Comparison of ENCODE assay signal across 8 mouse cellular contexts in the genomic region with DNA sequence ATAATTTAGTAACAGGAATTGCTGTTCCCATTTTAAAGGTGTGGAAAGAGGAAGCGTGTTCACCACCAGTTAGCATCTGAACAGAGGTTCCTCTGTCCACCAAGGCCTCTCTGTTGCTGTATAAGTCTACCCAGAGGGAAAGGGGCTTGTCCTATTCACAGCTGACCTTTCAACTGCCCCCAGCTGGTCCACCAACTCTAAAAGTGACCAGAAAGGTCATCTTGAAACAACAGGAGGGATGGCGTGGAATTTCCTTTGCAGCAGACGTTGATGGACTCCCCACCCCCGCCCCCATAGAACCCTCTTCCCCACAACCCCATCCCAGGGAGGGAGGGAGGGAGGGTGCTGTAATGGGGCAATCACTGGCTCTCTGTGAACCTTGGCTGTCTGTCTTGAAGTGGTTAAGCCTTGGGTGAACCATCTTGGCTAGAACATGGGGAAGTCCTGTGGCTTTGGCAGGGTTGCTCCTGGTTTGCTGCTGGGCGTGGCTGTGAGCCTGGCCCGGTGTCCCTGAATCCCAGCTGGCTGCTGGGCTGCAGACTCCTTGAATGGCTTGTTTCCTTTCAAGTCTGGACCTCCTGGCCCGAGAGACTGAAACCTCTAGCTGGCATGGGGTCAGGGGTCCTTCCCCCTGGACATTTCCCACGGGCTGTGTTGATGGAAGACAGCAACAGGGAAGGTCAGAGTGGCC. TPM values are rescaled to one million over a fixed set of nuclear protein-coding genes. Genes with fewer than 3 reads are reported as not detected.
DNase-seq lines count a peak whose midpoint lies in the region; ATAC-seq and TF ChIP-seq lines count a peak whose summit lies in the region.

No protein-coding gene starts in this region.

- no peaks in the 10 kb centered on the region for H3K9me3 ChIP-seq in hindbrain, embryonic 12.5 days (replicated peaks)
- no peaks in the 10 kb centered on the region for H3K9me3 ChIP-seq in midbrain, embryonic 10.5 days (replicated peaks)

- intact Hi-C loops in gastrocnemius, adult 2 months (cut with DNase I) = no loop called here
- intact Hi-C loops in left cerebral cortex, postnatal 14 days (cut with DNase I) = no loop called here

- H3K4me3 ChIP-seq in gastrocnemius, adult 2 months = peak overlapping the region; percentile 53
- H3K4me3 ChIP-seq in hindbrain, embryonic 12.5 days = no peak overlapping the region
- H3K4me3 ChIP-seq in midbrain, embryonic 10.5 days = peak overlapping the region; percentile 24

- WGBS in hindbrain, embryonic 12.5 days = 12% methylated on average over 8 of the region's 8 CpGs
- 17% methylated on average over 8 of the region's 8 CpGs for WGBS in midbrain, embryonic 10.5 days

- no peak for ATAC-seq in hindbrain, embryonic 12.5 days (ENCODE audit: low FRiP score)
- no peak for ATAC-seq in erythroid progenitor cell, adult 5-6 weeks (replicated peaks; ENCODE audit: low FRiP score, poor library complexity, severe bottlenecking)

- peak overlapping the region; percentile 32; the same call in 1 of the 2 replicates for H3K9ac ChIP-seq in hindbrain, embryonic 12.5 days

- no peak for TF ChIP-seq CTCF in gastrocnemius, adult 2 months (IDR thresholded peaks at IDR 0.05)

- peaks cover 65% of the 10 kb centered on the region for H3K4me1 ChIP-seq in hindbrain, embryonic 12.5 days
- H3K4me1 ChIP-seq in midbrain, embryonic 10.5 days = peaks cover 76% of the 10 kb centered on the region

- peak overlapping the region; percentile 24 for H3K4me2 ChIP-seq in hindbrain, embryonic 12.5 days (replicated peaks)

- H3K27me3 ChIP-seq in hindbrain, embryonic 12.5 days = no peaks in the 10 kb centered on the region; the same call in 1 of the 2 replicates
- H3K27me3 ChIP-seq in midbrain, embryonic 10.5 days (ENCODE audit: low read depth, poor library complexity, severe bottlenecking) = peaks cover 24% of the 10 kb centered on the region

- H3K27ac ChIP-seq in gastrocnemius, adult 2 months = peak overlapping the region; percentile 67
- no peak overlapping the region for H3K27ac ChIP-seq in hindbrain, embryonic 12.5 days
- peak overlapping the region; percentile 72 for H3K27ac ChIP-seq in midbrain, embryonic 10.5 days (replicated peaks)

- peak; percentile 32 to 70 for DNase-seq in urinary bladder, postnatal 36 days (ENCODE audit: low spot score in 2 of 2)
- DNase-seq in urinary bladder, postnatal 25 days (ENCODE audit: low spot score) = no peak
- DNase-seq in gastrocnemius, adult 2 months = peak; percentile 82
- peak; percentile 44 to 70 for DNase-seq in left cerebral cortex, postnatal 14 days (ENCODE audit: low spot score in 2 of 2)
- DNase-seq in midbrain, embryonic 10.5 days (ENCODE audit: low spot score) = peak; percentile 47
- DNase-seq in thymus, postnatal 10 days (ENCODE audit: low spot score in 2 of 2) = no peak

- no peaks in the 10 kb centered on the region for H3K36me3 ChIP-seq in hindbrain, embryonic 12.5 days
- no peaks in the 10 kb centered on the region for H3K36me3 ChIP-seq in midbrain, embryonic 10.5 days

RNA-seq across cellular contexts. Expression of a gene that starts 4.1 kb away (rescaled TPM):
- 10 to 100 TPM in 1 of 2 experiments, 1 to 10 TPM in 1; 6.9 to 10.8 TPM for total RNA-seq in gastrocnemius, adult 2 months (2021)
- polyA plus RNA-seq in hindbrain, embryonic 12.5 days (2016; fragmentation: Nextera tagmentation; extraction: Ambion mirVana) = 16.7 TPM in 2 replicates
- total RNA-seq in left cerebral cortex, postnatal 14 days (2021) = 100 to 1,000 TPM; 154 to 160 TPM
- 9.8 and 10.1 TPM in 2 replicates for polyA plus RNA-seq in midbrain, embryonic 10.5 days (2016; fragmentation: Nextera tagmentation; extraction: Ambion mirVana)
- total RNA-seq in erythroid progenitor cell, adult 5-6 weeks (2015; ENCODE audit: low replicate concordance) = 184 TPM in 2 replicates
- 538 and 553 TPM in 2 replicates for total RNA-seq in erythroid progenitor cell, adult 5-6 weeks (2017; ENCODE audit: low replicate concordance)

RNA-seq across cellular contexts. Expression of a gene that starts 55.8 kb away (rescaled TPM):
- total RNA-seq in gastrocnemius, adult 2 months (2021) = 100 to 1,000 TPM; 242 to 287 TPM
- polyA plus RNA-seq in hindbrain, embryonic 12.5 days (2016; fragmentation: Nextera tagmentation; extraction: Ambion mirVana) = 512 and 534 TPM in 2 replicates
- total RNA-seq in left cerebral cortex, postnatal 14 days (2021) = 100 to 1,000 TPM; 221 to 235 TPM
- 681 and 788 TPM in 2 replicates for polyA plus RNA-seq in midbrain, embryonic 10.5 days (2016; fragmentation: Nextera tagmentation; extraction: Ambion mirVana)
- total RNA-seq in erythroid progenitor cell, adult 5-6 weeks (2015; ENCODE audit: low replicate concordance) = 386 and 406 TPM in 2 replicates
- 293 and 564 TPM in 2 replicates for total RNA-seq in erythroid progenitor cell, adult 5-6 weeks (2017; ENCODE audit: low replicate concordance)

Comparison
In these comparisons a context has a peak if more than half of its experiments do, and no peak if none do; other contexts are left out.
1. DNase-seq: peak in urinary bladder, postnatal 36 days (2 of 2), gastrocnemius, adult 2 months (single experiment), left cerebral cortex, postnatal 14 days (2 of 2) and midbrain, embryonic 10.5 days (single experiment); none in urinary bladder, postnatal 25 days (single experiment) and thymus, postnatal 10 days (0 of 2).
2. RNA of a gene that starts 4.1 kb away (total RNA-seq): 184 to 553 TPM in erythroid progenitor cell, adult 5-6 weeks and 154 to 160 TPM in left cerebral cortex, postnatal 14 days; 6.9 to 10.8 TPM in gastrocnemius, adult 2 months; every median in the first group is over 10 times any median in the second.